Mouse (Mus musculus): ENCODE results near the gene Fbxo21.

- TF ChIP-seq TAL1 (IDR thresholded peaks at IDR 0.05; ENCODE audit: low read length) (no peak), GATA1 (IDR thresholded peaks at IDR 0.05; ENCODE audit: low read length) (no peak)
These were observed 70.7 kb downstream of the Fbxo21 start for GRCm38 (mm10) chr5:118047091-118047757.
